Mouse (Mus musculus) cortical plate, adult 2 months (tissue): ENCODE results near the gene Sgk2. TPM values are rescaled to one million over a fixed set of nuclear protein-coding genes. Genes with fewer than 3 reads are reported as not detected.

Source experiments
- H3K27ac ChIP-seq: fragments of 200-500 bp; 2 replicates; pipeline ENCODE4 v1.5.1; 2012; ENCODE audit warnings: low read length, control low read depth, inconsistent platforms; ENCODE audit not compliant: insufficient read depth
- H3K4me1 ChIP-seq: fragments of 200-500 bp; 2 replicates; pipeline ENCODE4 v1.6.1; 2011; ENCODE audit warnings: low read length; ENCODE audit not compliant: control insufficient read depth, insufficient read depth
- H3K4me3 ChIP-seq: fragments of 200-500 bp; 2 replicates; pipeline ENCODE4 v1.5.1; 2011; ENCODE audit warnings: mild to moderate bottlenecking, low read length, control low read depth; ENCODE audit not compliant: insufficient read depth
- CTCF ChIP-seq: fragments of 200-500 bp; IDR thresholded peaks from 2 replicates; pipeline ENCODE4 v1.5.1; 2011; ENCODE audit warnings: mild to moderate bottlenecking, control low read depth, low read length; ENCODE audit not compliant: insufficient read depth; ENCODE audit errors: extremely low read depth
- POLR2A ChIP-seq: fragments of 200-500 bp; IDR thresholded peaks from 2 replicates; pipeline ENCODE4 v1.6.1; 2011; ENCODE audit warnings: mild to moderate bottlenecking, low read length, control low read depth; ENCODE audit not compliant: insufficient read depth; ENCODE audit errors: extremely low read depth
- polyA plus RNA-seq: library from polyadenylated mRNA; depleted of rRNA; stranded (reverse); fragments of >200 nt; gene quantifications from 2 replicates; pipeline ENCODE4 v1.2.3, GENCODE M21; 2012

Gene Sgk2
- polyA plus RNA-seq, 1 experiment, result 2.8 TPM

- Histone ChIP-seq H3K4me1 (no peaks in the 10 kb centered on the region), H3K4me3 (no peak overlapping the region), H3K27ac (no peak overlapping the region)
- TF ChIP-seq CTCF, result no peak
- no peak for TF ChIP-seq POLR2A
Measured at GRCm38 (mm10) chr2:162986764-162987163, 366 bp upstream of the Sgk2 start.

GRCm38 (mm10) chr2:162988235-162988634 lies 1.1 kb downstream of the Sgk2 start:
- H3K4me3 ChIP-seq, result no peak overlapping the region

GRCm38 (mm10) chr2:162991394-162992083 lies 4.4 kb downstream of the Sgk2 start:
- peak overlapping the region; percentile 91 for H3K27ac ChIP-seq
- no peaks in the 10 kb centered on the region for H3K4me1 ChIP-seq
- TF ChIP-seq POLR2A (no peak), CTCF (no peak)
- H3K4me3 ChIP-seq, result peak overlapping the region; percentile 16; the same call in 1 of the 2 replicates

More at GRCm38 (mm10) chr2:162988235-162988634, 1.1 kb downstream of the Sgk2 start:
- TF ChIP-seq POLR2A (no peak), CTCF (no peak)
- no peaks in the 10 kb centered on the region for H3K4me1 ChIP-seq
- no peak overlapping the region for H3K27ac ChIP-seq

GRCm38 (mm10) chr2:162992084-162992437 lies 4.9 kb downstream of the Sgk2 start:
- peak overlapping the region; percentile 91 for H3K27ac ChIP-seq

GRCm38 (mm10) chr2:162993881-162994616 lies 6.9 kb downstream of the Sgk2 start:
- Histone ChIP-seq H3K4me1 (no peaks in the 10 kb centered on the region), H3K4me3 (no peak overlapping the region), H3K27ac (no peak overlapping the region)
- no peak for TF ChIP-seq POLR2A
- TF ChIP-seq CTCF, result no peak

More at GRCm38 (mm10) chr2:162992084-162992437, 4.9 kb downstream of the Sgk2 start:
- no peak for TF ChIP-seq CTCF
- no peak for TF ChIP-seq POLR2A
- Histone ChIP-seq H3K4me3 (no peak overlapping the region), H3K4me1 (no peaks in the 10 kb centered on the region)

GRCm38 (mm10) chr2:162998528-162999230 lies 11.5 kb downstream of the Sgk2 start:
- peak; percentile 91 for TF ChIP-seq CTCF
- TF ChIP-seq POLR2A, result no peak
- Histone ChIP-seq H3K4me1 (no peaks in the 10 kb centered on the region), H3K4me3 (no peak overlapping the region), H3K27ac (no peak overlapping the region)

- no peak overlapping the region for H3K4me3 ChIP-seq
- H3K27ac ChIP-seq, result no peak overlapping the region
- TF ChIP-seq POLR2A, result no peak
- no peak for TF ChIP-seq CTCF
- H3K4me1 ChIP-seq, result no peaks in the 10 kb centered on the region
Measured at GRCm38 (mm10) chr2:162999744-163000143, 12.6 kb downstream of the Sgk2 start.

GRCm38 (mm10) chr2:163001071-163001470 lies 13.9 kb downstream of the Sgk2 start:
- no peaks in the 10 kb centered on the region for H3K4me1 ChIP-seq
- no peak for TF ChIP-seq CTCF
- no peak for TF ChIP-seq POLR2A
- H3K27ac ChIP-seq, result no peak overlapping the region

GRCm38 (mm10) chr2:163007299-163007698 lies 20.2 kb downstream of the Sgk2 start:
- no peak overlapping the region for H3K4me3 ChIP-seq
- no peaks in the 10 kb centered on the region for H3K4me1 ChIP-seq
- no peak overlapping the region for H3K27ac ChIP-seq
- TF ChIP-seq POLR2A (no peak), CTCF (no peak)

More at GRCm38 (mm10) chr2:163001071-163001470, 13.9 kb downstream of the Sgk2 start:
- H3K4me3 ChIP-seq, result no peak overlapping the region
